Mouse (Mus musculus) CH12.LX (cell line): ENCODE data around the gene Zbtb8os.

Experiments
- CTCF ChIP-seq, 2 experiments: IDR thresholded peaks in 1 of 2; conservative IDR thresholded peaks in 1 of 2; 2 replicates each; pipeline ENCODE4 v1.5.1; 2011 to 2012; ENCODE audit warnings: low read depth in 2 of 2, low read length in 2 of 2, improper control_type of control experiment in 1 of 2, inconsistent platforms in 1 of 2, mild to moderate bottlenecking in 1 of 2, moderate library complexity in 1 of 2
- KAT2A ChIP-seq: IDR thresholded peaks from 2 replicates; pipeline ENCODE4 v1.6.1; 2012; ENCODE audit warnings: low read length, improper control_type of control experiment, inconsistent platforms; ENCODE audit not compliant: insufficient replicate concordance
- MEF2A ChIP-seq: IDR thresholded peaks from 2 replicates; pipeline ENCODE4 v1.6.1; 2014; ENCODE audit warnings: low read depth, mild to moderate bottlenecking, inconsistent platforms, low read length, improper control_type of control experiment, borderline replicate concordance
- POLR2A ChIP-seq: IDR thresholded peaks from 2 replicates; pipeline ENCODE4 v1.6.1; 2011; ENCODE audit warnings: low read depth, mild to moderate bottlenecking, improper control_type of control experiment, low read length
- USF2 ChIP-seq: conservative IDR thresholded peaks from 2 replicates; pipeline ENCODE4 v1.6.1; 2011; ENCODE audit warnings: low read depth, low read length, improper control_type of control experiment
- ZNF384 ChIP-seq: IDR thresholded peaks from 2 replicates; pipeline ENCODE4 v1.6.1; 2012; ENCODE audit warnings: low read depth, low read length, improper control_type of control experiment, inconsistent platforms

- TF ChIP-seq CTCF (conservative IDR thresholded peaks at IDR 0.05 in 1 of 2, IDR thresholded peaks at IDR 0.05 in 1 of 2; ENCODE audit: low read depth in 2 of 2, low read length in 2 of 2) = no peak
- TF ChIP-seq ZNF384 = no peak
- no peak for TF ChIP-seq POLR2A
- TF ChIP-seq KAT2A = no peak
- TF ChIP-seq MEF2A = no peak
- no peak for TF ChIP-seq USF2
Measured at GRCm38 (mm10) chr4:129334677-129335215, 749 bp upstream of the Zbtb8os start.
